Mouse (Mus musculus): ENCODE results near the gene Gm45711.
"Not testable (repeated sequence)": the region's sequence is repeated elsewhere in the genome, so short reads cannot be mapped to it uniquely, and the experiment has no call there.

Gm45711 gene

DNA sequence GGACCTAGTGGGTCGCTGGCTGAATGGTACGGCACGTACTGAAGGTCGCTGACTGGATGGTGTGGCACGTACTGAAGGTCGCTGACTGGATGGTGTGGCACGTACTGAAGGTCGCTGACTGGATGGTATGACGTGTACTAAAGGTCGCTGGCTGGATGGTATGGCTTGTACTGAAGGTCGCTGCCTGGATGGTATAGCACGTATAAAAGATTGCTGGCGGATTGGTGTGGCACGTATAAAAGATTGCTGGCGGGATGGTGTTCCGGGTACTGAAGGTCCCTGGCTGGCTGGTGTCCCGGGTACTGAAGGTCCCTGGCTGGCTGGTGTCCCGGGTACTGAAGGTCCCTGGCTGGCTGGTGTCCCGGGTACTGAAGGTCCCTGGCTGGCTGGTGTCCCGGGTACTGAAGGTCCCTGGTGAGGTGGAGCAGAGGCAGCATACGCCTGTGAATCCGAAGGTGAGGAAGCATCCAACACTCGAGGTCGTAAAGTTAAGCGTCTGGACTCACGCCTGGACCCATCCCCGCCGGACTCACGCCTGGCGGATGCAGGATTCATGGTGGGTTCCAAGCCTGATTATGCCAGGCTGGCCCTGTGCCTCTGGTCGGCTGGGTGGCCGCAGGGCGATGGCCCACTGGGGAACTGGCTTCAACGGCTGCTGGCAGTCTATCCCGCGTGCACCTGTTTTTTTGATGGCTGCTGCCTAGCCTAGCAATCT, at the start of gene Gm45711, which contains the start of gene Cmtm1:
Gene Gm45711 (minus strand): TSS at position 641 of the 715 bp plus-strand sequence.
Gene Cmtm1 (minus strand): TSS at position 705 of the 715 bp plus-strand sequence.
- not testable (repeated sequence) for DNase-seq (ENCODE audit: low spot score)

- DNase-seq (ENCODE audit: low spot score) = no peak
These were observed 48.8 kb upstream of the Gm45711 start for GRCm38 (mm10) chr8:104358637-104359036.

DNA sequence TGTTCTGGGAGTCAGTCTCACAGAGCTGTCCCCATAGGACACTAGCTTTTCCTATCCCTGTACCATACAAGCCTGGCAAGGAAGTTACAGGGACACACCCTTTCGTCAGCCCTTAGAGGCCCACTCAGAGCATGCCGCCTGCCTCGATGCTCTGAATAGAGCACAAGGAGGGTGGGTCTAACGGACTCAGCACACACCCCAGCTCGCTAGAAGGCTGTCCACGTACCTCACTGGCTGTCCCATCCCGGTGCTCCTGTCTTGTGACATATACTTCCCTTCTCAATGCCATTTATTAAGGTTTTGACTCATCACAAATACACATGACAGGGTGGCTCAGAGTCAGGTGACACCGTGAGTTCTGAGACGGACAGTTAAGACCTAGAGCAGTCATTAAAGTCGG, 44.6 kb upstream of the Gm45711 start:
- no peak for DNase-seq (ENCODE audit: low spot score)

GRCm38 (mm10) chr8:104353186-104353585, 43.3 kb upstream of the Gm45711 start:
- DNase-seq (ENCODE audit: low spot score) = peak; percentile 23

DNA sequence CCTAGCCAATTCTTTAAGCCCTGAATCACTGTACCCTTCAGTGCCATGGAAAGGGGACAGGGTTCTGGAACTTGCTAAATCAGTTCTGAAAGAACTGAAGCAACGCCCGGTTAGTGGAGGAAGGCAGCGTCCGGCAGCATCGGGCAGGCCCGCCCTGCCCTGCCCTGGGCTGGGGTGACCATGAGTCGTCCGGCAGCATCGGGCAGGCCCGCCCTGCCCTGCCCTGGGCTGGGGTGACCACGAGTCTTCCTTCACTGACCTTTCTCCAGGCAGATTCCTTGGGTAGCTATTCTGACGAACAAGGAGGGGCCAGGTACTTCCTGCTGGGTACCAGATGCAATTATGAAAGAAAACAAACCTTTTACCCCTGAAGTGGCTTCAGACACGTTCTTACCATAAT, 40.2 kb upstream of the Gm45711 start:
- no peak for DNase-seq (ENCODE audit: low spot score)

DNA sequence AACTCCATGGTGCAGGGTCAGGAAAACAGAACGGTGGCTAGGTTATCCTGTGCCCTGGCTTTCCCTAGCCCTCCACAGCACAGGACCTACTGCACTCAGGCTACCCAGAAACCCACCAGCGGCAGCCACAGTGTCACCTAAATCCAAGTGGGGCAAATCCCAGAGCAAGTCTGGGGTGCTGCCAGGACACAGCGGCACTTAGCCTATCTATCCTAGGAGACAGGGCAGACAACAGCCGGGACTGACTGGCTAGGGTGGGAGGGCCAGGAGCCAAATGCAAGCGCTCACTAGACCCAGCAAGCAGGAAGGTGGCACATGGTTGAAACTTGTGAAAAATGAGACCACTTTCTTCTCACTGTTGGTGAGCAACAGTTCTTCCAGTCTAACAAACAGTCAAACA, 39.1 kb upstream of the Gm45711 start:
- DNase-seq (ENCODE audit: low spot score) = no peak

DNA sequence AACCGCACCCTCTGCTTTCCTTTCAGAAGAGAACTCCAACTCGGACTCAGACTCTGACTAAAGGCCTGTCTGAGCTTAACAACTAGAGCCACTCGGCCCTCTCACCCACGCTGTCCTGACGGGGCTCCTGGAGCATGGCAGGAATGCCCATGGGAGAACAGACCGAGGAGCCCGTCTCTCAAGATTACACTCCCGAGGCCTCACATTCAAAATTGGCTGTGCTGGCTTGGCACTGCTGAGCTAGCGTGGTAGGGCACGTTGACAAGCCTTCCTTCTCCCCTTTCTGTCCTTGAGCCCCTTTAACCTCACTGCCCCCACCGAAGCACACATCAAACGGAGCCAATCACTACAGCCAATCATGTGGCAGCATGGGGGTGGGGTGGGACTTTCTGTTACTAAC, 36.8 kb upstream of the Gm45711 start:
- DNase-seq (ENCODE audit: low spot score) = no peak

GRCm38 (mm10) chr8:104344622-104345021, 34.7 kb upstream of the Gm45711 start:
- no peak for DNase-seq (ENCODE audit: low spot score)

DNA sequence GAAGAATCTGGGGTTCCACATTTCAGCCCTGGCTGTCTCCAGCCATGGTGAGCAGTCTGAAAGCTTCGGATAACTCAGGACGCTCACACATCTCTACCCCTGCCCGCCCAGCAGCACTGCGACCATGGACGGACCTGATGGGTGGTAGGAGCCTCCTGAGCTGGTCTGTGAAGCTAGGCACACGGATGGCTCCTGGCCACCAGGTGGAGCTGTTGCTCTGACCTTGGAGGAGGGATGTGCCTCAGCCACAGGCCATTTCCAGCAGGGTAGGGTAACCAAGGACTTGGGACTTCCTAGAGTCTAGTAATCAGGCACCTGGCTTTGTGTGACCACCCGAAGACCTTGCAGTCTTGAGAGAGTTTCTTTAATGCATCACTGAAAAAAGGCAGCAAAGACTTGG, 34.1 kb upstream of the Gm45711 start:
- DNase-seq (ENCODE audit: low spot score) = peak; percentile 92

GRCm38 (mm10) chr8:104342426-104342825, 32.5 kb upstream of the Gm45711 start:
- no peak for DNase-seq (ENCODE audit: low spot score)

GRCm38 (mm10) chr8:104341678-104342077, 31.8 kb upstream of the Gm45711 start:
- no peak for DNase-seq (ENCODE audit: low spot score)

DNA sequence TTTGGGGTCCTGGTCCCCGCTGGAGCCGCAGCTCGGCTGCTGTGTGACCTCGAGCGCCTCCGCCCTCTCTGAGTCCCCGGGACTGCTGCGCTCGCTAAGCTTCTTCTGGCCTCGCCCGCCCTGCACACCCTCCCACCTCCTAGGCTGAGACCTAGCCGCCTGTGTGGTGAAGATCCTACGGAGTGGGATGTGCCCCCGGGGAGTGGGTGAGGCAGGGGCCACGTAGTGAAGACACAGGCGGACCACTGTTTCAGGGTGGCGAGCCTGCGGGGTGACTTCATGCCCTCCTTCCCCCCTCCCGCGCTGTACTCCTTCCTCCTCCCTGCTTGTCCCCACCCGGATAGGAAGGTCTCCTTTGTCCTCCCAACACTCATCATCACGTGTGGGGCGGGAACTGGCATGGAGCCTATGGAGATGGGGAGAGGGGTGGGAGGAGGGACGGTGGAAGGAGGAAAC, 31.3 kb upstream of the Gm45711 start:
- peak; percentile 83 for DNase-seq (ENCODE audit: low spot score)

DNA sequence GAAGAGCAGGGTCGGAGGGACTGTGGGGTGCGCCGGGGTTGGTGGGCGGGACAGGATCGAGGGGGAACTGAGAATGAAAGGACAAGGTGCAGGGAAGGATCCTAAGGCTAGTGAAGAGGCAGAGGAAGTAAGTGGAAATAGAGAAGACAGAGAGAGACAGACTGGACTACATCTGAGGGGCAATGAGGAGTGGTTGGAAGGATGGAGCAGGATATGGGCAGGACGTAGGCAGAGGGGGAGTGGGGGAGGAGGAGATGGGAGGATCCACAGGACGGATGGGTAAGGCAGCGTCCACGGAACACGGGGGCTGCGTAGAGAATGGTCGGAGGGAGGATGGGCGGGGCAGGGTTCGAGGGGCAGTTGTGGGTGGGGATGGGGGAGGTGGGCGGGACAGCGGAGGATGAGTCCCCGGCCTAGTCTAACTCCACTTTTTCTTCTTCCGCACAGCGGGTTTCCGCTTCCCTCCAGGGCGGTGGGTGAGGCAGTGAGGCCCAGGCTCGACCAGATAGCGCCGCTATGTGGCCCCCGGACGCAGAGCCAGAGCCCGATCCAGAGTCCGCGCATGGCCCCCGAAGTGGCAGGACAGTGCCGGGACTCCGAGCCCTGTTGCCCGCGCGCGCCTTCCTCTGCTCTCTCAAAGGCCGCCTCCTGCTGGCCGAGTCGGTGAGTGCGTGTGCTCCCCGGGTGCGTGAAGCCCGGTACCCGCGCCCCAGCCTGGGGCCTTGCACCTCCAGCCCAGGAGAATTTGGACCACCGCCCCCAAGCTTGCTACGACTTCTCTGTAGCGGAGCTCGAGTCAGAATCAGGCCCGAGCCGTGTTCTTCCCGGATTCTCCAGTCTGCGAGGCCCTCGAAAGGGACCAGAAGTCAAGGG, 30.6 kb upstream of the Gm45711 start:
- peak; percentile 87 for DNase-seq (ENCODE audit: low spot score)

- DNase-seq (ENCODE audit: low spot score) = peak; percentile 11
These were observed 30.0 kb upstream of the Gm45711 start for GRCm38 (mm10) chr8:104339983-104340232.

DNA sequence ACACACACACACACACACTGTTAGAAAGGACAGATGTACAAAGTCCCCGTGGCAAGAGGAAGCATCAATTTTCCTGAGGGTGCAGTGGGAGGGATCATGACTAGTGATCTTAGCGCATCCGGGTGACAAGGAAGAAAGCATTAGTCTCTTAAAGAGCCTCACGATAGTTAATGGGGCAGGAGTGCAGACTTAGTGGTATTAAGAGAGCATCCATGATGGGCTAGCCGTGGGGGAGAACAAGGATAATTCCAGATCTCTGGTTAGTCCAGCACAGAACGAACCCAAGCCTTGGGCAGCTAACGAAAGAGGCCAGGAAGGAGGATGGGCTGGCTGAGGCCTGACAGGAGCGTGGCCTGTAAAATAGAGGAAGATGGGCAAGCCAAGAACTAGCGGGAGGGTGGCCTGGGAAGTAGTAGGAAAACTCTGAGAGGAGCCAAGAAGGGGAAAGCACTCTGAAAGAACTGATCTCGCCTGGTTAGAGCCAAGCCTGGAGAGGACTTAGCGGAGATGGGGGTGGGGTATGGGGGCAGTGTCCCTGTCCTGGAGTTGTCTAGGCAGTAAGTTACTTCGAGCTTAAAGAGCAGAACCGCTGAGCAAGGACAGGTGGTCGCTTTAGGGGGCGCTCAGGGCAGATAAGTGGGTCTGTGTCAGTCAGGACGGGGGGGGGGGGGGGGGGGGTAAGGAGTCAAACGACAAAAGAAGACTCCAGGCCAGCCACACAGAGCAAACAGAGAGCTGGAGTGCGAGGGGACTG, 29.5 kb upstream of the Gm45711 start, which contains the start of gene Cmtm3:
Gene Cmtm3 (plus strand): TSS at position 182 of the 754 bp plus-strand sequence.
- DNase-seq (ENCODE audit: low spot score) = peak; percentile 41

- no peak for DNase-seq (ENCODE audit: low spot score)
These were observed 28.0 kb upstream of the Gm45711 start for GRCm38 (mm10) chr8:104337890-104338289.

DNA sequence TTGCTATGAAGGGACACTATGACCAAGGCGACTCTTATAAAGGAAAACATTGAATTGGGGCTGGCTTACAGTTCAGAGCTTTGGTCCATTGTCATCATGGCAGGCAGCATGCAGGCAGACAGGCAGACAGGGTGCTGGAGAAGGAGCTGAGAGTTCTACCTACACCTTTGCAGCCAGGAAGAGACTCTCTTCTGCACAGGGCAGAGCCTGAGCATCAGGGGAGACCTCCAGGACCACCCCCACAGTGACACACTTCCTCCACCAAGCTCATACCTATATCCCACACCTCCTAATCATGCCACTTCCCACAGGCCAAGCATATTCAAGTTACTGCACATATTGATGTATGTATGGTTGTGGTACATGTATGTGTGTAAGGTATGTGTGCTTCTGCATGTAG, 26.9 kb upstream of the Gm45711 start:
- DNase-seq (ENCODE audit: low spot score) = no peak

DNA sequence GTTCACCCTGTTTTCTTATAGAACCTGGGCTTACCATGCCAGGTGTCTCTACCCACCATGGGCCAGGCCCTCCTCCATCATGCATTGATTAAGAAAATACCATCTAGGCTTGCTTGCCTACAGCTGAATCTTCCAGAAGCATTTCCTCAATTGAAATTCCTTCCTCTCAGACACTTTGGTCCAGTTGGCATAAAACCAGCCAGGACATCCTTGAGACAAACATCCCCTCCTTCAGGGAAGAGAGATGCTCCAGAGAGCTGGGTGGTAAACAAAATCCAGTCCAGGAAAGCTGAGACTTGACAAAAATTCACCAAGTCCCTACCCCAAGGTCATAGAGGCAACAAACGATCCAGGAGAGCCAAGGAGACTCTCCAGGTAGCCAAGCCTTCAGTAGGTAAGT, 24.3 kb upstream of the Gm45711 start:
- no peak for DNase-seq (ENCODE audit: low spot score)

DNA sequence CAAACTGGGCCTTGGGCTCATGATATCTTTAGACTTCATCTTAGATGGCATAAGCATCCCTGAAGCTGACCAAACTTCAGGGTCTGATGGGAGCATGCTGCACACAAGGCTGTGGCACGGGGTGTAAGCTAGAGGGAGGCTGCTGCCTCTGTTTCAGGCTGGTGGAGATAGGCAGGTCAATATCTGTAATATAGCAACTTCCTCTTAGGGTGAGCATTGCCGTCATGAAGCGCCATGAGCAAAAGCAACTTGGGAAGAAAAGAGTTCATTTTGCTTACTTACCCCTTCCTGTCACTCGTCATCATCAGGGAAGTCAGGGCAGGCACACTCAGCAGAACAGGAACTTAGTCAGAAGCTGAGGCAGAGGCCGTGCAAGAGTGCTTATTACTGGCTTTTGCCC, 23.9 kb upstream of the Gm45711 start:
- DNase-seq (ENCODE audit: low spot score) = no peak

DNA sequence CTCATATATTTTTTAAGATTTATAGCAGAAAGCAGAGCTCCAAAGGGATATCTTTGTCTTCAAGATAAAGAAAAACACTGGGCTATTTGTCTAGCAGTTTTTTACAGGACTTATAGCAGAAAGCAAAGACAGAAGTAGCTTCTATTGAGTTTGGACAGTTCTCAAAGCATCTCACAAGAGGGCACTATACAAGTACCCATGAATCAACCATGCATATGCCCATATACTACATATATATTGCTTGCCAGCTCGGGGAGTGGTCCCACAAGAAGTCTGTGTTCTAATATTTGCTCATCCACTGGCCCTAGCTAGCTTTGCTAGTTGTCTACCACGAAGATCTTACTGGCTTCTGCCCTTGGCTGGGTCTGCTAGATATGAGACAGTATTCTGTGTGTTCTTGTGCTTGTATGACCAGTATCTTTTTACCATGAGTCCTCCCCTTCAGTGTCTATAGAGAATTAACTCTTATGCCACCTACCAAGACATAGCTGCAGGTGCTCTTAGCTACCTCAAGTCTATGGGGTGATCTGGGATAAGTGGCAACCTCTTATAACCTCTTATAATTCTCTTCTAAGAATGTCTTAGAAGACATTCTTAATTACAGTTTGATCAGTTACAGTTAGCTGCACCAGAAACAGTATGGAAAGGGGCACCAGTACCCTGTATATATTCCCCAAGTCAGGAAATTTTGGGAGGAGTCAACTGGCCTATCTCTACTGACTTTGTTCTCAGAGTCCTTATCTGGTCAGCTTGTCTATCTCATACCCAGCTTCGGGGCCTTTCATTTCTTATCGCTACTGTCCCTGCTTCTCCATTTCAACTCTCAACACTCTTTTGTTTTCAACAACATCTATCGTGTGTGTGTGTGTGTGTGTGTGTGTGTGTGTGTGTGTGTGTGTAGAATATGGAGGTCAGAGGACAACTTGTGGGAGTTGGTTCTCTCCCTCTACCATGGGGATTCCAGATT, 23.1 kb upstream of the Gm45711 start:
- DNase-seq (ENCODE audit: low spot score) = no peak

DNA sequence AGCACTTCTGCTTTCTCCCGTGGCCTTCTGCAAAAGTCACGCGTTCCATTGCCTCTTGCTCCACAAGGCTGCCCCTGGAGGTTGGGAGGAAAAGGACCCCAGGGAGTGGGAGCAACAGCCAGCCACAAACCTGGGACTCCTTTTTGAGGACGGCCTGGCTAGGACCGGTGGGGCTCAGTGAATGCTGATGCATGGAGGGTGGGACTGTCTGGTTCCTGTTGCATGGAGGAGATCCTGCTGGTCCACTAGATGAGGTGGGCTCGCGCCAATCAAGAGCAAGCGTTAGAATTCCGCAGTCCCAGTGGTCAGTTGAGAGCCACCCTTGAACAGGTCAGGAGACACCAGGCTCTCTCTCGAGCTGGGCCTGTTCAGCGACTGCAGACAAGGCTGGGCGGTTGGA, 12.0 kb upstream of the Gm45711 start, which contains the start of gene Cmtm2b:
Gene Cmtm2b (plus strand): TSS at position 301 of the 400 bp plus-strand sequence.
- not testable (repeated sequence) for DNase-seq (ENCODE audit: low spot score)
